In genomic region chr5:20657056-20657455, GRCm38 (mm10) we compare ENCODE assay signal across 30 mouse cellular contexts.
"Had no signal": no experiment of that assay in that cellular context is flagged by ENCODE, and none has a peak within 500 bp of the region (broad histone marks: within the 10 kb centered on the region; RNA-seq: fewer than 3 reads in every experiment).

No protein-coding gene starts in this region.

- ATAC-seq: liver, embryonic 12.5 days; liver, postnatal 0 days; lung, postnatal 0 days; midbrain, embryonic 13.5 days; midbrain, embryonic 15.5 days; midbrain, embryonic 16.5 days had no signal

- DNase-seq: left cerebral cortex, postnatal 4 days; liver; liver, embryonic 13.5 days; liver, postnatal 0 days; lung, adult 18-20 months; lung, adult 2 months; lung, embryonic 14.5 days; lung, postnatal 10 days; lung, postnatal 14 days; lung, postnatal 36 days; lung, postnatal 4 days had no signal

- H3K4me1 ChIP-seq: limb, embryonic 12.5 days; limb, embryonic 13.5 days; limb, embryonic 15.5 days; liver, embryonic 12.5 days; liver, embryonic 13.5 days; liver, embryonic 15.5 days; lung, embryonic 15.5 days; megakaryocyte, embryonic 14.5 days; midbrain, embryonic 12.5 days; neural tube, embryonic 12.5 days had no signal

- H3K27me3 ChIP-seq: limb, embryonic 13.5 days; limb, embryonic 15.5 days; liver, embryonic 12.5 days; liver, embryonic 13.5 days; liver, embryonic 15.5 days; lung, embryonic 15.5 days; megakaryocyte, embryonic 14.5 days; midbrain, embryonic 12.5 days; midbrain, embryonic 13.5 days; midbrain, embryonic 15.5 days; neural tube, embryonic 12.5 days had no signal

- H3K4me2 ChIP-seq: limb, embryonic 12.5 days; limb, embryonic 13.5 days; limb, embryonic 15.5 days; liver, embryonic 11.5 days; liver, embryonic 12.5 days; liver, embryonic 13.5 days; liver, embryonic 15.5 days; lung, embryonic 14.5 days; lung, embryonic 15.5 days; midbrain, embryonic 12.5 days; midbrain, embryonic 13.5 days; midbrain, embryonic 15.5 days; neural tube, embryonic 12.5 days had no signal

- H3K36me3 ChIP-seq: limb, embryonic 10.5 days; limb, embryonic 12.5 days; limb, embryonic 13.5 days; limb, embryonic 15.5 days; liver, embryonic 12.5 days; liver, embryonic 13.5 days; liver, embryonic 15.5 days; lung, embryonic 15.5 days; midbrain, embryonic 10.5 days; midbrain, embryonic 12.5 days; midbrain, embryonic 15.5 days; neural tube, embryonic 12.5 days had no signal

- H3K9ac ChIP-seq: limb, embryonic 12.5 days; limb, embryonic 13.5 days; limb, embryonic 15.5 days; liver, embryonic 12.5 days; liver, embryonic 13.5 days; liver, embryonic 14.5 days; liver, embryonic 15.5 days; liver, postnatal 0 days; lung, embryonic 14.5 days; lung, embryonic 15.5 days; midbrain, embryonic 12.5 days; midbrain, embryonic 13.5 days; midbrain, embryonic 15.5 days; neural tube, embryonic 12.5 days had no signal

- H3K9me3 ChIP-seq: limb, embryonic 10.5 days; limb, embryonic 12.5 days; limb, embryonic 13.5 days; limb, embryonic 15.5 days; liver, embryonic 12.5 days; liver, embryonic 13.5 days; liver, embryonic 15.5 days; lung, embryonic 15.5 days; megakaryocyte, embryonic 14.5 days; midbrain, embryonic 10.5 days; midbrain, embryonic 12.5 days; midbrain, embryonic 13.5 days; midbrain, embryonic 15.5 days; neural tube, embryonic 12.5 days had no signal

- H3K27ac ChIP-seq: limb, embryonic 10.5 days; limb, embryonic 12.5 days; limb, embryonic 13.5 days; limb, embryonic 15.5 days; liver, embryonic 12.5 days; liver, embryonic 13.5 days; liver, embryonic 14.5 days; liver, embryonic 15.5 days; lung, embryonic 15.5 days; macrophage; midbrain, embryonic 10.5 days; midbrain, embryonic 12.5 days; midbrain, embryonic 13.5 days; midbrain, embryonic 15.5 days; neural tube, embryonic 12.5 days had no signal

- H3K4me3 ChIP-seq: limb, embryonic 10.5 days; limb, embryonic 12.5 days; limb, embryonic 13.5 days; limb, embryonic 15.5 days; liver, embryonic 12.5 days; liver, embryonic 13.5 days; liver, embryonic 15.5 days; lung, embryonic 15.5 days; megakaryocyte, embryonic 14.5 days; midbrain, embryonic 10.5 days; midbrain, embryonic 12.5 days; midbrain, embryonic 13.5 days; midbrain, embryonic 15.5 days; myocyte; neural tube, embryonic 12.5 days had no signal
